Mouse (Mus musculus) monocyte, adult 2 months (primary cell): ENCODE data around the gene Plcb1.

Experiments used
- DNase-seq, 2 experiments: peaks; one replicate each; pipeline ENCODE4 v3.0.0; 2022; ENCODE audit warnings: low spot score in 2 of 2, low read depth in 1 of 2

The Plcb1 gene

GRCm38 (mm10) chr2:134911360-134911759 is 125.5 kb downstream of the Plcb1 start:
- DNase-seq: no peak

- no peak for DNase-seq
These were observed 126.7 kb downstream of the Plcb1 start for GRCm38 (mm10) chr2:134912616-134913015.

DNA sequence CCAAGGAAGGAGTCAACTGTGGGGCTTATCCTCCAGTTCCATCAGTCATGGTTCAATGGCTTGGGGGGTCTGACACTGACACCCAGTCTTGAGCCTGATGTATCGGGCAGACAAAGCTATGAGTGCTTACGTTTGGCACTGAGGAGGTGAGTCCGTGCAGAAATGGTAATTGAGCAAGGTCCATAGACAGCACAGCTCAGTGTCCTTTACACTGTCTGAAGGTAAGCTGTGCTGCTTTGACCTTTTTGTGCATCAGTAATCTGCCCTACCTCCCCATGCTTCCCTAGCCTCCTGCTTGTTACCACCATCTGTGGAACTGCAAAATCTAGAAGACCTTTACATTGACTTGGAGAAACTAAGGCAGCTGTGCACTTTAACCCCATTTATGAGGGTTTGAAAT is 127.7 kb downstream of the Plcb1 start:
- no peak for DNase-seq

DNA sequence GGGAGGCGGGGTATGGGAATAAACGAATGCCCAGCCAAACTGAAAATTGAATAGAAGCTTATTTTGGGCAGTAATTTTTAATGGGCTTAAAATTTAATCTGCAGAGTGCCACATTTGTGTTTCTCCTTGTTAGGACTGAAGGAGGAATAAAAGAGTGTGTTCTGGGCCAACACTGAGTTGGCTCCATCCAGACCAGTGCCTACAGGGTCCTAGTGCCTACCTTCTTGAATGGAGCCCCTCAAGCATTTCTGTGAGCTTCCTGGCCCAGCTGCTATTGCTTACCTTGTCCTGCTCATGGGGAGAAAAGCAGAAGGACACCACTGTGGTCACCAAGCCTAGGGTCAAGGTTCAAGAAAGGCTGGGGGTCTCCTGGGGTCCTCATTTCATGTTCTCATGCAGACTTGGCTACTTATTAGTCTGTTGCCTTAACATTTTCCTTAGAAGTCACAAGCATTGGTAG is 128.3 kb downstream of the Plcb1 start:
- DNase-seq: no peak

DNA sequence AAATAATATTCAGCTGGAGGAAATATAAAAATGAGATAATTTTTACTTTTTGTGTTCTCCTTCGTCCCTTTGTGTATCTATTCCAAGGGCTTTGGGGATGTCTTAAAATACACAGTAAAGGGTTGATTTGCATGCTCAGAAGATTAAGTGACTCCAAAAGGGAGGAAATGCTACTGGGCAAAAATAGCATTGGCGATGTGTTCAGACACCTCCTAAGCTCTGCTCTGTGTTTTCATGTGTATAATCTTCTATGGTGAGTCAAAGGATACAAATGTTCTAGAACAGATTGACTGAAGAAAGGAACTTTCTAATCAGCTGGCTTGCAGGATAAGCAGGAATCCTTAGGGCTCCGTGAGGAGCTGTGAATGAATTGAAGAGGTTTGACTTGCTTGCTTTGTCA is 129.2 kb downstream of the Plcb1 start:
- DNase-seq: no peak

GRCm38 (mm10) chr2:134920611-134921280 is 134.9 kb downstream of the Plcb1 start:
- DNase-seq: no peak

- no peak for DNase-seq
These were observed 136.9 kb downstream of the Plcb1 start for GRCm38 (mm10) chr2:134922636-134923375.

DNA sequence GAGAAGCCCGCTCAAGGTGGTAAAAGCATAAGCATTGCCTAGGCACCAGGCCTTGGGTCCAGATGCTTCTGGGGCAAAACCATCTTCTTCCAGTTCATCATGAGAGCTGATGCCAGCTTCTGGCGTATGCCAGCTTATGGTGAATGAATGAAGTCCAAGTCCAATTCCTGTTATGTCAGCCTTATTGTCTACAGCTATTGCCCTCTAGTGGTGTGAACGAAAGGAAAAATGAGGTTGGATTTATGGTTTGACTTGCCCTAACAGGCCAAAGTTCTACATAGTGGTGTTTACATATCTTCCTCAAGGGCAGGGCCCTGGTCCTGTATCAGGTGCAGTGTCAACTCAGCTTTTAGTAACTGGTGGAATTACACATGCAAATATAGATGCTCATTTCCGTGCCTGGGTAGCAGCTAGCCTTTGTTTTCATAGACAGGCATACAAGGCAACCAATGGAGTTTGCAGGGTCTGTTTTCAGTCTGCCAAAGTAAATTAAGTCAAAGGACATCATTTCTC is 138.3 kb downstream of the Plcb1 start:
- DNase-seq: no peak

GRCm38 (mm10) chr2:134926266-134926665 is 140.4 kb downstream of the Plcb1 start:
- no peak for DNase-seq

- DNase-seq: no peak
These were observed 141.2 kb downstream of the Plcb1 start for GRCm38 (mm10) chr2:134927072-134927471.

DNA sequence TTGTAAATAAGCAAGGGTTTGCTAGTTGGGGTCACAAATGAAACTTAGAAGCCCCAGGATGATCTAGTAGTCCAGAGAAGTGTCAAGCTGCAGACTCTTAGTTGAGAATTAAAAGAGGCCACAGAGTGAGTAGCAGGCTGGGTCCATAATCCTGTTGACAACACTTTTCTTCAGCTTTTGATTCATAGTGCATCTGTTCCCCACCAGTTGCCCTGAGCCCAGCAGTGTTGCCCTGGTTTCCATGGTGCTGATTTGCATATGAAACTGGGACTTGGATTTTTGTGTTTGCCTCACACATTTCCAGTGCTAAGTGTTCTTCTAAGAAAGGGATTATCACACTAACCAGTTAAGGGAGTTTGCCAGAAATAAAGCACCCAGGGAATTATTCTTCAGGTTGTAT is 143.6 kb downstream of the Plcb1 start:
- no peak for DNase-seq

DNA sequence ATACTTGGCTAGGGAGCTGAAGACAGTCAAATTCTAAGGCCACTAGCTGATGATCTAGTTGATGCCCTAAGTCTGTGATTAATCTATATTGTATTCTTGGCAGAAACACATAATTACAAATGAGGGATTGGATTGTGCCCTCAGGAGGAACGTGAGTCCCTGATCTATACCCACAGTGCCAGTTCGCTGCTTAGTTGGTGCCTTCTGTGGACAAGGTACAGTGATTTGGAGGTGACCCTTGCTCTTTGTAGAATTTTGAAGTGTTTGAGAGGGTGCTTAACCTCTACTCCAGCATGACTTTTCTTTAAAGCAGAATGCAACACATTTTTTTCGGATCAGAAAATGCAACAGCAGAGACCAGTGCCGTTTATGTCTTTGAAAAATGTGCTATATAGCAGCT is 145.1 kb downstream of the Plcb1 start:
- DNase-seq: no peak

- no peak for DNase-seq
These were observed 146.0 kb downstream of the Plcb1 start for GRCm38 (mm10) chr2:134931756-134932421.

GRCm38 (mm10) chr2:134935469-134935868 is 149.6 kb downstream of the Plcb1 start:
- no peak for DNase-seq

DNA sequence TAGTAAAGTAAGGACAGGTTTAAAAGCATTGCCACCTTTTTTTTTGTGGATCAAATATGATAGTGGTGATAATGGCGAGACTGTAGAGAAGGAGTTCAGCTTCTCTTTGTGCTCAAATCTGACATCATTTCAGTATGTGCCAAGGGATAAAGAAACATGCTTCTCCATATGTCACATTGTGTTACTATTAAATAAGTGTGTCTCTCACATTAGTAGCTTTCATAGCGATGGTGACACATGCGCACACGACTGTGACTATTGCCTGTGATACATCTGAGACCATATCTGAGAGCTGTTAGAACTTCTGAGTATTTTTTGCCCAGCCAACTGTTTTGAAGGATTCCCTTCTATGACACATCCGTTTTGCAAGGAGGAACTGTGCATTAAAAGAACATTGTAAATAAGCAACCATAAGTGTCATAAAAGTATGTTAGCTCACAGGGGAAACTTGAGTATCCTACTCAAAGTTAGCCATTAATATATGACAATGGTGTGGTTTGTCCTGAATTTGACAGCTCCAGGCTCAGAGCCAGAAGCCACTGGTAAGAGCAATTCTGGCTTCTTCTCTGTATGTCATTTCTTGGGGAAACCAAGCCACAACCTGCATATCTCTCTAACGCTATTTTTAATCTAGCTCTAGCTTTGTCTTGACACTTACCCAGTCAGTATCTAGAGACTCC is 150.2 kb downstream of the Plcb1 start:
- DNase-seq: no peak

DNA sequence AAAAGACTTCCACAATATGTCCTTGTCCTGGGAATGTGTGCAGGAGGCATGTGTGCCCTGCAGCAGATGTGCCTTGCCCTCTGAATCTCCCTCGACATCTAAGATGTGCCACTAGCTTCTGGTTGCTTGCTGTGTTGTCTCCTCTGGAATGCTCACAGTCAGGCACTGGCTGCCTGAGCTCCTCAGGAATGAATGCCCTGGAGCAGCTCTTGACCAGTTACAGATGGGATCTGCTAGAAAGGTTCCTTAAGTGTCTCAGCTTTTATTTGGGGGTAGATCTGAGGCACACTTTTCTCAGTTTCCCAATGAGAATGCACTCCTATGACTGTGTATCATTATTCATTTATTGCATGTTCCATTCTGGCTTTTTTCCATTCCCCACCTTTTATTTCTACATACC is 151.8 kb downstream of the Plcb1 start:
- no peak for DNase-seq

DNA sequence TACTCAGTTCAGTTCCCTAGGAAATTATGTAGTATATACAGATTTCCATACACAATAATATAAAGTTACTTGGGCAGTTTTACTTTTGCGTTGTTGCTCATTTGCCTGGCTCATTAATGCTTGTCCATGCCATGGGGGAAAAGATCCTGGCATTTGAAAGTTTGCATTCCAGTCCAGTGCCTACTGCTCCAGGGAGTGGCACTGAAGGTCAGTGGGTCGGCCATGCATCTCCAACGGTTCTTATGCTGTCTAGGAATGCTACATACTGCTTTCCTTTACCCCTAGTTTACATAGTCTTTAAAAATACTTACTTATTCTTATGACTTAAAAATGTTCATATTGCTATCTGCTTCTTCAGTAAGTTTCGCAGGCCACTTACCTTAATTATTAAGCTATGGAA is 156.2 kb downstream of the Plcb1 start:
- no peak for DNase-seq

DNA sequence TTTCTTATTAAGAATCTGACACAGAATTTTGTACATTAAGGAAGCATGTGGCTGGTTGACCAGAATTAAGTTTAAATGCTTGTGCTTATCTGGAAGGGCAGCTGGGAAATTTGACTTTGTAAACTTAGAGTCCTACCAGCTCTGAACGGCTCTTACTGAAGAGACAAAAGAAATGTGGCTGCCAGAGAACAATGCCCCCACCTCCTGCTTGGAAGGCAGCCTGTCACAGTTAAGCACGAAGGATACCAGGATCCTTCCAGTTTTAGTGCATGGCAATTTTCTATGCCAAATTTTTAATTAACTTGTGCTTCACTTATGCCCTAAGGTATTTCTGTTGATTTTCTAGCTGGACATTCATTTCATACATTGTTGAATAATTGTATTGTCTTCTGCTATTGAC is 157.1 kb downstream of the Plcb1 start:
- DNase-seq: no peak

GRCm38 (mm10) chr2:134946331-134946730 is 160.5 kb downstream of the Plcb1 start:
- no peak for DNase-seq

- DNase-seq: no peak
These were observed 161.0 kb downstream of the Plcb1 start for GRCm38 (mm10) chr2:134946911-134947310.

DNA sequence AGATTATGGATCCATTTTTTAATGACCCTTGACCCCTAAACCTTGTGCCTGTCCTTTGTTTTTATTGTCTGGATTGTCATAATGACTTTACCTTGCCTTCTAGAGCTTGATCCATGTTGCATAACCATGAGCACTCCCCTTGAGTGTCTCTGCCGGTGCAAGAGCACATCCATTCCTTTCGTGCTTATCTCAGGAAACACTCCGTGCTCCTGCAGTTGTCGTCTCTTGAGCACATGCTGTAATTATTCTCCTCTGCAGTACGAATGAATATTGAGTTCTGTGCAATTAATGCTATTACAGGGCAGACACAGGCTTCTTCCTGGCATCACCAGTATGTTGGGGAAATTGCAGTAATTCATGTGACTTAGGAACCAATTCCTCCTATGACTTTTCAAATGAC is 166.2 kb downstream of the Plcb1 start:
- DNase-seq: no peak
